Mouse (Mus musculus): ENCODE results near the gene Cct2.

GRCm38 (mm10) chr10:117031160-117031559 is 32.5 kb downstream of the Cct2 start:
- TF ChIP-seq CTCF (IDR thresholded peaks at IDR 0.05; ENCODE audit: low read depth) (no peak), EP300 (IDR thresholded peaks at IDR 0.05; ENCODE audit: low read depth) (no peak)

All from liver, postnatal 0 days (tissue).